Mouse (Mus musculus) stomach, embryonic 14.5 days (tissue): ENCODE data around the gene Sdc3. TPM values are rescaled to one million over a fixed set of nuclear protein-coding genes. Genes with fewer than 3 reads are reported as not detected.

Experiments
- ATAC-seq: fragments of 200-750 bp; cut with Nextera tagmentation; 2 replicates; pipeline ENCODE4 v1.8.0; 2017; ENCODE audit warnings: low read depth, moderate TSS enrichment; ENCODE audit not compliant: insufficient number of reproducible peaks, insufficient read depth, low FRiP score
- H3K27ac ChIP-seq: fragments of 300-500 bp; sonication (generic); 2 replicates; pipeline ENCODE4 v1.5.1; 2014; ENCODE audit warnings: mild to moderate bottlenecking, low read length, moderate library complexity, mixed read lengths
- H3K27me3 ChIP-seq: fragments of 300-500 bp; sonication (generic); 2 replicates; pipeline ENCODE4 v1.6.1; 2014; ENCODE audit warnings: low read length, control low read depth, mixed read lengths; ENCODE audit not compliant: control insufficient read depth, insufficient read depth
- H3K36me3 ChIP-seq: fragments of 300-500 bp; sonication (generic); 2 replicates; pipeline ENCODE4 v1.6.1; 2014; ENCODE audit warnings: mild to moderate bottlenecking, control low read depth, low read length, moderate library complexity, mixed read lengths; ENCODE audit not compliant: control insufficient read depth, insufficient read depth
- H3K4me1 ChIP-seq: fragments of 300-500 bp; sonication (generic); 2 replicates; pipeline ENCODE4 v1.6.1; 2014; ENCODE audit warnings: low read length, control low read depth, mixed read lengths; ENCODE audit not compliant: control insufficient read depth, insufficient read depth
- H3K4me2 ChIP-seq: fragments of 300-500 bp; sonication (generic); replicated peaks from 2 replicates; pipeline ENCODE4 v1.6.1; 2014; ENCODE audit warnings: low read depth, low read length, control low read depth
- H3K4me3 ChIP-seq: fragments of 300-500 bp; sonication (generic); 2 replicates; pipeline ENCODE4 v1.5.1; 2014; ENCODE audit warnings: low read depth, low read length, control low read depth
- H3K9ac ChIP-seq: fragments of 300-500 bp; sonication (generic); replicated peaks from 2 replicates; pipeline ENCODE4 v1.6.1; 2014; ENCODE audit warnings: low read depth, mild to moderate bottlenecking, control low read depth, low read length, moderate library complexity, mixed read lengths
- H3K9me3 ChIP-seq: fragments of 300-500 bp; sonication (generic); 2 replicates; pipeline ENCODE4 v1.6.1; 2016; ENCODE audit warnings: low read depth, low read length, control low read depth; ENCODE audit not compliant: control insufficient read depth
- WGBS: fragments of 180-500 bp; shearing (Covaris S2); extraction: QIAGEN DNeasy Blood & Tissue Kit; methylation state at CpG from one replicate; pipeline ENCODE4 v1.1.7; 2014; 5-methylcytosine and 5-hydroxymethylcytosine counted together
- polyA plus RNA-seq: library from polyadenylated mRNA; unstranded; fragments of >200 nt; fragmentation: Nextera tagmentation; extraction: Ambion mirVana; gene quantifications from 2 replicates; pipeline ENCODE4 v1.2.1, GENCODE M21; 2014

Sdc3 gene
- polyA plus RNA-seq, 1 experiment from 2014 or later: 20.9 TPM

DNA sequence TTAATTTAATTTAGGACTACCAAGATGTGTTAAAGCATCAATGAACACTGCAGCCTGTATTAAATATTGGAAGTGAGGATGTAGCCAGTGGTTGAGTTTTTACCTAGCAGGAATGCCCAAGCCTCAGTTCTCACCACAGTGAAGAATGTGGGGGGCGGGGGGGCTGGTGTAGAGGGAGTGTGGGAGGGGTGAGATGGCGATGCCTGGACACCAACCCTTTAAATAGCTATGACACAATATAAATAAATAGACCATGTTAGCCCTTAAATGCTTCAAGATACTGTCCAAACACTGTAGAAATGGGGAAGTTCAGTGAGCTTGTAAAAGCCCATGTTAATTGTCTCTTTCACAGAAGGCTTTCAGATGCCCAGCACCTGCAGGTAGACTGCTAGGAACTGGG lies 32.5 kb upstream of the Sdc3 start:
- Histone ChIP-seq H3K4me3 (no peak overlapping the region), H3K9me3 (no peaks in the 10 kb centered on the region), H3K4me2 (no peak overlapping the region), H3K36me3 (peaks cover 78% of the 10 kb centered on the region), H3K27me3 (no peaks in the 10 kb centered on the region), H3K27ac (no peak overlapping the region), H3K4me1 (no peaks in the 10 kb centered on the region), H3K9ac (no peak overlapping the region)
- 67% methylated on average over 2 of the region's 2 CpGs for WGBS
- ATAC-seq: no peak

GRCm38 (mm10) chr4:130761809-130762208 lies 30.5 kb upstream of the Sdc3 start:
- Histone ChIP-seq H3K4me3 (no peak overlapping the region), H3K9ac (no peak overlapping the region), H3K4me2 (no peak overlapping the region), H3K27me3 (no peaks in the 10 kb centered on the region), H3K36me3 (peaks cover 79% of the 10 kb centered on the region), H3K9me3 (no peaks in the 10 kb centered on the region), H3K27ac (no peak overlapping the region), H3K4me1 (no peaks in the 10 kb centered on the region)
- WGBS: 86% methylated on average over 5 of the region's 5 CpGs
- no peak for ATAC-seq

- H3K4me2 ChIP-seq: no peak overlapping the region
- H3K4me3 ChIP-seq: no peak overlapping the region
- H3K9ac ChIP-seq: no peak overlapping the region
- H3K27me3 ChIP-seq: no peaks in the 10 kb centered on the region
- H3K27ac ChIP-seq: no peak overlapping the region
- H3K9me3 ChIP-seq: no peaks in the 10 kb centered on the region
- H3K36me3 ChIP-seq: peaks cover 77% of the 10 kb centered on the region
- 86% methylated on average over 7 of the region's 7 CpGs for WGBS
- no peak for ATAC-seq
- no peaks in the 10 kb centered on the region for H3K4me1 ChIP-seq
Measured at GRCm38 (mm10) chr4:130765399-130766160, 26.8 kb upstream of the Sdc3 start.

GRCm38 (mm10) chr4:130766387-130766786 lies 25.9 kb upstream of the Sdc3 start:
- Histone ChIP-seq H3K4me3 (no peak overlapping the region), H3K9me3 (no peaks in the 10 kb centered on the region), H3K27me3 (no peaks in the 10 kb centered on the region), H3K27ac (no peak overlapping the region), H3K36me3 (peaks cover 79% of the 10 kb centered on the region), H3K4me2 (no peak overlapping the region), H3K9ac (no peak overlapping the region), H3K4me1 (no peaks in the 10 kb centered on the region)
- ATAC-seq: no peak
- WGBS: 94% methylated on average over 1 of the region's 2 CpGs

DNA sequence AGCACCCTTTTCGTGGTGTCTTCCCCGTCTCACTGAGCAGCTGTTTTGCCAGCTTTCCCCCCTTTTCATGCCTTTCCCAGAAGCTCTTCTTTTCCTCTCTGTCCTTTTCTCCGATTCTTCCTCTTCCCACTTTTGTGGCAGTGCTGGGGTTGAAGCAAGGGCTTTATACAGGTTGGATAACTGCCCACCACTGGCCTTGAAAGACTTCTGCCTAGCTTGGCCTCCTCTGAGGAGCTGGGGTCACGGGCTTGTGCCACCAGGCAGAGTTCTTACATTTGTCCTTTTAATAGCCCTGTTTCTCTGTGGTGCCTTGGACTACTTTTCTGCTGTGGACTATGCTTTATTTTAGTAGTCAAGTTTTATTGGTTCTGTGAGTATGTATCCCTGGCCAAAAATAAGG lies 25.4 kb upstream of the Sdc3 start:
- Histone ChIP-seq H3K9me3 (no peaks in the 10 kb centered on the region), H3K4me2 (no peak overlapping the region), H3K4me3 (no peak overlapping the region), H3K27me3 (no peaks in the 10 kb centered on the region), H3K36me3 (peaks cover 85% of the 10 kb centered on the region), H3K4me1 (no peaks in the 10 kb centered on the region), H3K9ac (no peak overlapping the region), H3K27ac (no peak overlapping the region)
- ATAC-seq: no peak
- WGBS: 88% methylated on average over 4 of the region's 4 CpGs

DNA sequence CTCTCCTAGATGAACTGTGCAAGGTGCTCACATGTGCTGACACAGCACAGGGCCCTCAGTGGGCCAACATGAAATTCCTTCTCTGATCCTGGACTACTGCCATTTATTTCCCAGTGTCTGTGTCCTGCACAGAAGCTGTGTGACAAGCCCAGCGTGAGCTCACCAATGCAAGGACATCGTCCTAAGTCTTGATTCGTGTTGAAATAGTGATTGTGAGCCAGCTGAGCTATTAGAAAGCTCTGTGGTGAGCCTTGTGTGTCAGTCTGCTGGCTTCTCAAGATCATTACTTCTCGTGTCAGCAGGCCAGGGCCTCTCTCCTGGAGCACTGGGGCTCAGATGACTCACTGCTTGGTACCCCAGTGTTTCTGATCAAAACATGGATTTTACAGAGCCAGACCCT lies 18.4 kb upstream of the Sdc3 start:
- H3K36me3 ChIP-seq: peaks cover 79% of the 10 kb centered on the region
- no peak overlapping the region for H3K9ac ChIP-seq
- H3K27ac ChIP-seq: no peak overlapping the region
- WGBS: 92% methylated on average over 4 of the region's 4 CpGs
- H3K27me3 ChIP-seq: no peaks in the 10 kb centered on the region
- no peak for ATAC-seq
- H3K4me3 ChIP-seq: no peak overlapping the region
- no peaks in the 10 kb centered on the region for H3K9me3 ChIP-seq
- 0 out of 2 replicates have a peak, but pooled peaks cover 5% of the 10 kb centered on the region for H3K4me1 ChIP-seq
- no peak overlapping the region for H3K4me2 ChIP-seq

DNA sequence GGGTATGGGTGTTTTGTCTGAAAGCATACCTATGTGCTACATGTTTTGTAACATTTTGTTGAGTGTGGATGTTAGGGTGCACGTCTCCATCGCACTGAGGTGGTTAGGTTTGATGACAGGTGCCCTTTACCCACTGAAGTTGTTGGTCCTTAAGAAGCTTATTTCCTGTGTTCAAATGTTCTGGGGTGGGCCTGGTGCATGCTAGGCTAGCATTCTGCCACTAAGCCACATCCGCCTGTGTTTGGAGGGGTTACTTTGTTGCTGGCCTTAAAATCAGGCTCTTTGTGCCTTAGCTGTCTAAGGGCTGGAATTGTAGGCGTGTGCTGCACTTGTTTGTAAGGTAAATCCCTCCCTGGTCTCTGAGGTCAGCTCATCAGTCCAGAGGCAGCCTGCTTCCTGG lies 17.5 kb upstream of the Sdc3 start:
- Histone ChIP-seq H3K4me3 (no peak overlapping the region), H3K36me3 (peaks cover 81% of the 10 kb centered on the region), H3K4me1 (0 out of 2 replicates have a peak, but pooled peaks cover 5% of the 10 kb centered on the region), H3K27me3 (no peaks in the 10 kb centered on the region), H3K27ac (no peak overlapping the region), H3K4me2 (no peak overlapping the region), H3K9me3 (no peaks in the 10 kb centered on the region), H3K9ac (no peak overlapping the region)
- WGBS: 86% methylated on average over 4 of the region's 4 CpGs
- no peak for ATAC-seq

DNA sequence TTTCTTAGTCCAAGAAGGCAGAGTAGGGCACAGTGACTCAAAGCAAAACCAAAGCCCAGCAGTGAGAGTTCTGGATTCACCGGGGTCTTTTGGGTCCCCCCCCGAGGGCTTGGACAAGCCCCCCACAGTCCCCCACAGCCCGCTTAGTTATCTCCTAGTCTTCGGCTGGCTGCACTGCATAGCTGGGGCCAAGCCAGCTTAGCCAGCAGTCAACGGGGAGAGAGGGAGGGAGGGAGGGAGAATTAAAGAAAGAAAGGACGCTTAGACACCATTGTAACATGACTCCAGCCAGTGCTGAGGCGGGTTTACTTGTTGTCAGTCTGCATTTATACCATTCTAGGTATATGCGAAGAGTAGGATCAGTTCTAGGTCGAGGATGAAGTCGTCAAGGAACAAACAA lies 14.7 kb upstream of the Sdc3 start:
- Histone ChIP-seq H3K4me3 (no peak overlapping the region), H3K36me3 (peaks cover 74% of the 10 kb centered on the region), H3K9ac (no peak overlapping the region), H3K4me1 (0 out of 2 replicates have a peak, but pooled peaks cover 5% of the 10 kb centered on the region), H3K9me3 (no peaks in the 10 kb centered on the region), H3K27ac (0 out of 2 replicates have a peak overlapping the region, but pooled peaks have one; percentile 33), H3K27me3 (no peaks in the 10 kb centered on the region), H3K4me2 (no peak overlapping the region)
- WGBS: 52% methylated on average over 10 of the region's 10 CpGs
- ATAC-seq: no peak

GRCm38 (mm10) chr4:130779037-130779436 lies 13.3 kb upstream of the Sdc3 start:
- H3K27me3 ChIP-seq: no peaks in the 10 kb centered on the region
- H3K27ac ChIP-seq: no peak overlapping the region
- H3K9me3 ChIP-seq: no peaks in the 10 kb centered on the region
- no peak overlapping the region for H3K9ac ChIP-seq
- H3K4me2 ChIP-seq: no peak overlapping the region
- WGBS: 73% methylated on average over 3 of the region's 3 CpGs
- no peak for ATAC-seq
- 0 out of 2 replicates have a peak, but pooled peaks cover 5% of the 10 kb centered on the region for H3K4me1 ChIP-seq
- H3K36me3 ChIP-seq: peaks cover 60% of the 10 kb centered on the region
- H3K4me3 ChIP-seq: no peak overlapping the region
